Mouse (Mus musculus) bone marrow, adult 2 months (tissue): ENCODE measurements around the gene Il20rb.

ENCODE experiments used
- CTCF ChIP-seq: fragments of 200-500 bp; IDR thresholded peaks from 2 replicates; pipeline ENCODE4 v1.5.1; 2011; ENCODE audit warnings: low read length, control low read depth; ENCODE audit not compliant: control insufficient read depth, insufficient read depth
- POLR2A ChIP-seq: fragments of 200-500 bp; IDR thresholded peaks from 2 replicates; pipeline ENCODE4 v1.6.1; 2011; ENCODE audit warnings: low read depth, mild to moderate bottlenecking, control low read depth, low read length, borderline replicate concordance; ENCODE audit not compliant: control insufficient read depth

DNA sequence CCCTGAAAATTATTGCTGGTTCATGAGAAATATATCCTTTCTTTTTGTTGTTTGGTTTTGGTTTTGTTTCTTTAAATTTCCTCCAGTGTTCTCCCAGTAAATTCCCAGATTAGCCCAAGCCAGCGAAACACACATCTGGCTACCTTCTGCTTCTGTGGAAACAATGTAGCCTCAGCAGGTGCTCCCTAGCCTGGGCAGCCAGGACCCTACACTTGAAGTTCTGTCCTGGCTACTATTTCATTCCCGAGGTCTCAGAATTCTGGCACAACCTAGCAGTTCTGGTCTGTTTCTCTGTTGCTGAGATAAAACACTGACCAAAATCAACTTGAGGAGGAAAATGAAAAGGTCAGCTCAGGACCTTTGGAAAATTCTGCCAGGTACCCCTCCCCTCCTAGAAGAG lies 55.2 kb downstream of the Il20rb start:
- TF ChIP-seq POLR2A: no peak
- no peak for TF ChIP-seq CTCF
